Mouse (Mus musculus): ENCODE data around the gene Vgll4.

DNA sequence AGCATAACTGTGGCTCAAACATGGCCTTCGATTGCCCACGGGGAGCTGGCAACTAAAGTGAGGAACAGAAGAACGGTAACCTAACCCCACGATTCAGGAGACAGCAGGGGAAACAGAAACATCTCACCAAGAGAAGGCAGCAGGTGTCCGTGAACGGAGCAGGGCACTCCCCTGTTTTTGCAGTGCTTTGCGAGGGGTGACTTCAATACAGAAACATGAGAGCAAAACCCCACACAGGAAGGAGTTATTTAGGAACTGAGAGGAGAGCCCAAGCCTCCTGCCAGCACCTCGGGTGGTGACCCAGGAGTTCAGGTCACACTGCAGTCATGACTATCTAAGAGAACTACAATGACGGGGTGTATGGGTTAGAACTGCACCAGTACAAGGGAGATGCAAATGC lies 40.5 kb upstream of the Vgll4 start:
- TF ChIP-seq CTCF (IDR thresholded peaks at IDR 0.05; ENCODE audit: low read depth, low read length) (no peak), GATA2 (IDR thresholded peaks at IDR 0.05; ENCODE audit: borderline replicate concordance, low read depth, low read length) (no peak), GATA1 (IDR thresholded peaks at IDR 0.05; ENCODE audit: borderline replicate concordance, low read length) (no peak), TAL1 (conservative IDR thresholded peaks at IDR 0.05; ENCODE audit: low read depth, low read length) (no peak), POLR2AphosphoS5 (IDR thresholded peaks at IDR 0.05; ENCODE audit: insufficient replicate concordance, low read depth, low read length) (no peak)
